Mouse (Mus musculus) NIH3T3 (cell line): Measurements from ENCODE around the gene Sort1.

ENCODE experiments used
- DNase-seq: peaks from one replicate; pipeline ENCODE4 v3.0.0-alpha.2; 2012; ENCODE audit warnings: low read depth

The Sort1 gene

GRCm38 (mm10) chr3:108295379-108296219 lies 11.7 kb downstream of the Sort1 start:
- DNase-seq = no peak

GRCm38 (mm10) chr3:108296220-108297049 lies 12.6 kb downstream of the Sort1 start:
- peak; percentile 85 for DNase-seq

GRCm38 (mm10) chr3:108297050-108297419 lies 13.2 kb downstream of the Sort1 start:
- peak; percentile 19 for DNase-seq

- no peak for DNase-seq
Observed at GRCm38 (mm10) chr3:108297603-108298553, 14.0 kb downstream of the Sort1 start.

GRCm38 (mm10) chr3:108300455-108301030 lies 16.7 kb downstream of the Sort1 start:
- no peak for DNase-seq

- peak; percentile 28 for DNase-seq
Observed at GRCm38 (mm10) chr3:108303683-108304082, 19.8 kb downstream of the Sort1 start.

- no peak for DNase-seq
Observed at GRCm38 (mm10) chr3:108304747-108305146, 20.9 kb downstream of the Sort1 start.

- DNase-seq = no peak
Observed at GRCm38 (mm10) chr3:108306387-108306786, 22.5 kb downstream of the Sort1 start.

GRCm38 (mm10) chr3:108307485-108307884 lies 23.6 kb downstream of the Sort1 start:
- DNase-seq = no peak

- peak; percentile 71 for DNase-seq
Observed at GRCm38 (mm10) chr3:108310921-108311341, 27.0 kb downstream of the Sort1 start.

GRCm38 (mm10) chr3:108311688-108312087 lies 27.8 kb downstream of the Sort1 start:
- DNase-seq = no peak

- DNase-seq = no peak
Observed at GRCm38 (mm10) chr3:108312414-108312813, 28.5 kb downstream of the Sort1 start.

- DNase-seq = no peak
Observed at GRCm38 (mm10) chr3:108313138-108313537, 29.3 kb downstream of the Sort1 start.

- no peak for DNase-seq
Observed at GRCm38 (mm10) chr3:108314038-108314675, 30.3 kb downstream of the Sort1 start.

- DNase-seq = peak; percentile 27
Observed at GRCm38 (mm10) chr3:108318517-108318916, 34.6 kb downstream of the Sort1 start.

- DNase-seq = no peak
Observed at GRCm38 (mm10) chr3:108321671-108322070, 37.8 kb downstream of the Sort1 start.

GRCm38 (mm10) chr3:108322136-108322535 lies 38.3 kb downstream of the Sort1 start:
- DNase-seq = no peak

GRCm38 (mm10) chr3:108322962-108323361 lies 39.1 kb downstream of the Sort1 start:
- peak; percentile 24 for DNase-seq

- DNase-seq = no peak
Observed at GRCm38 (mm10) chr3:108324837-108325236, 41.0 kb downstream of the Sort1 start.

- no peak for DNase-seq
Observed at GRCm38 (mm10) chr3:108325521-108325920, 41.6 kb downstream of the Sort1 start.

GRCm38 (mm10) chr3:108327275-108327674 lies 43.4 kb downstream of the Sort1 start:
- DNase-seq = no peak
